Mouse (Mus musculus) limb, embryonic 15.5 days (tissue): ENCODE measurements around the gene Gnptab. TPM values are rescaled to one million over a fixed set of nuclear protein-coding genes. Genes with fewer than 3 reads are reported as not detected.

Experiments
- ATAC-seq: fragments of 200-750 bp; cut with Nextera tagmentation; 2 replicates; pipeline ENCODE4 v1.8.0; 2017; ENCODE audit warnings: low read depth, moderate TSS enrichment; ENCODE audit not compliant: insufficient number of reproducible peaks, low FRiP score, low TSS enrichment
- H3K27ac ChIP-seq: fragments of 300-500 bp; sonication (generic); 2 replicates; pipeline ENCODE4 v1.5.1; 2015; ENCODE audit warnings: moderate library complexity, mild to moderate bottlenecking, inconsistent platforms
- H3K27me3 ChIP-seq: fragments of 300-500 bp; sonication (generic); 2 replicates; pipeline ENCODE4 v1.6.1; 2015; ENCODE audit warnings: inconsistent platforms
- H3K36me3 ChIP-seq: fragments of 300-500 bp; sonication (generic); 2 replicates; pipeline ENCODE4 v1.6.1; 2015; ENCODE audit warnings: inconsistent platforms
- H3K4me1 ChIP-seq: fragments of 300-500 bp; sonication (generic); 2 replicates; pipeline ENCODE4 v1.6.1; 2015; ENCODE audit warnings: inconsistent platforms
- H3K4me2 ChIP-seq: fragments of 300-500 bp; sonication (generic); 2 replicates; pipeline ENCODE4 v1.6.1; 2015; ENCODE audit warnings: mild to moderate bottlenecking, inconsistent platforms
- H3K4me3 ChIP-seq: fragments of 300-500 bp; sonication (generic); 2 replicates; pipeline ENCODE4 v1.5.1; 2015; ENCODE audit warnings: mild to moderate bottlenecking, inconsistent platforms
- H3K9ac ChIP-seq: fragments of 300-500 bp; sonication (generic); 2 replicates; pipeline ENCODE4 v1.6.1; 2015; ENCODE audit warnings: inconsistent platforms
- H3K9me3 ChIP-seq: fragments of 300-500 bp; sonication (generic); 2 replicates; pipeline ENCODE4 v1.6.1; 2016; ENCODE audit warnings: inconsistent platforms
- WGBS: fragments of 180-500 bp; shearing (Covaris S2); methylation state at CpG from one replicate; pipeline ENCODE4 v1.1.7; 2015; 5-methylcytosine and 5-hydroxymethylcytosine counted together
- polyA plus RNA-seq: library from polyadenylated mRNA; unstranded; fragments of >200 nt; fragmentation: Nextera tagmentation; extraction: Ambion mirVana; gene quantifications from 2 replicates; pipeline ENCODE4 v1.2.1, GENCODE M21; 2015

Gnptab gene
- polyA plus RNA-seq, 1 experiment from 2014 or later = 9.1 TPM

- H3K9ac ChIP-seq = no peak overlapping the region
- no peak overlapping the region for H3K4me2 ChIP-seq
- ATAC-seq = no peak
- no peaks in the 10 kb centered on the region for H3K36me3 ChIP-seq
- peaks cover 10% of the 10 kb centered on the region for H3K4me1 ChIP-seq
- H3K27me3 ChIP-seq = no peaks in the 10 kb centered on the region
- H3K9me3 ChIP-seq = no peaks in the 10 kb centered on the region
- no peak overlapping the region for H3K4me3 ChIP-seq
- no peak overlapping the region for H3K27ac ChIP-seq
- WGBS = 79% methylated on average over 8 of the region's 8 CpGs
These were observed 113.7 kb downstream of the Gnptab start for GRCm38 (mm10) chr10:88492658-88493057.

- no peak overlapping the region for H3K4me2 ChIP-seq
- 76% methylated on average over 4 of the region's 4 CpGs for WGBS
- peaks cover 10% of the 10 kb centered on the region for H3K4me1 ChIP-seq
- H3K9me3 ChIP-seq = no peaks in the 10 kb centered on the region
- no peaks in the 10 kb centered on the region for H3K36me3 ChIP-seq
- H3K4me3 ChIP-seq = no peak overlapping the region
- no peak overlapping the region for H3K27ac ChIP-seq
- H3K9ac ChIP-seq = no peak overlapping the region
- no peaks in the 10 kb centered on the region for H3K27me3 ChIP-seq
- no peak for ATAC-seq
These were observed 116.1 kb downstream of the Gnptab start for GRCm38 (mm10) chr10:88494959-88495587.

Other genes starting within 250 kb of the Gnptab start
- 6.4 and 7.7 TPM in 2 replicates for gene Parpbp, start 232.2 kb upstream of the Gnptab start, polyA plus RNA-seq
- gene Nup37, start 232.1 kb upstream of the Gnptab start, polyA plus RNA-seq = 55.8 and 58.0 TPM in 2 replicates
- 54.8 and 55.9 TPM in 2 replicates for gene Washc3, start 178.0 kb upstream of the Gnptab start, polyA plus RNA-seq
- gene Dram1, start 52 bp upstream of the Gnptab start, polyA plus RNA-seq = 1.5 and 2.5 TPM in 2 replicates
- gene Sycp3, start 80.4 kb downstream of the Gnptab start, polyA plus RNA-seq = 0.17 TPM in 1 of 2 replicates, not detected in the other
- gene Chpt1, start 124.9 kb downstream of the Gnptab start, polyA plus RNA-seq = 27.1 and 27.9 TPM in 2 replicates
- gene Mybpc1, start 226.0 kb downstream of the Gnptab start, polyA plus RNA-seq = 69.8 and 231 TPM in 2 replicates